Mouse (Mus musculus) midbrain, embryonic 13.5 days (tissue): ENCODE measurements at regions not wholly inside any gene's neighbourhood (a gene's known extent, or its start where the extent isn't known, plus 50 kb on each side); places are given as distances from the start of the nearest gene placed in this dataset.
A peak's percentile ranks its signal among the peaks of the same experiment; 100 is the strongest.

Source experiments
- ATAC-seq: fragments of 200-750 bp; cut with Nextera tagmentation; 2 replicates; pipeline ENCODE4 v1.8.0; 2017; ENCODE audit warnings: mild to moderate bottlenecking, moderate TSS enrichment, moderate library complexity
- H3K27ac ChIP-seq: fragments of 300-500 bp; sonication (generic); 2 replicates; pipeline ENCODE4 v1.5.1; 2015; ENCODE audit warnings: inconsistent platforms, mild to moderate bottlenecking, moderate library complexity
- H3K27me3 ChIP-seq: fragments of 300-500 bp; sonication (generic); 2 replicates; pipeline ENCODE4 v1.6.1; 2015; ENCODE audit warnings: mild to moderate bottlenecking, inconsistent platforms
- H3K36me3 ChIP-seq: fragments of 300-500 bp; sonication (generic); 2 replicates; pipeline ENCODE4 v1.6.1; 2015; ENCODE audit warnings: mild to moderate bottlenecking, inconsistent platforms
- H3K4me1 ChIP-seq: fragments of 300-500 bp; sonication (generic); replicated peaks from 2 replicates; pipeline ENCODE4 v1.6.1; 2015; ENCODE audit warnings: inconsistent platforms
- H3K4me2 ChIP-seq: fragments of 300-500 bp; sonication (generic); replicated peaks from 2 replicates; pipeline ENCODE4 v1.6.1; 2015; ENCODE audit warnings: moderate library complexity, mild to moderate bottlenecking, inconsistent platforms
- H3K4me3 ChIP-seq: fragments of 300-500 bp; sonication (generic); replicated peaks from 2 replicates; pipeline ENCODE4 v1.5.1; 2015; ENCODE audit warnings: mild to moderate bottlenecking, inconsistent platforms
- H3K9ac ChIP-seq: fragments of 300-500 bp; sonication (generic); replicated peaks from 2 replicates; pipeline ENCODE4 v1.6.1; 2015; ENCODE audit warnings: mild to moderate bottlenecking, inconsistent platforms
- H3K9me3 ChIP-seq: fragments of 300-500 bp; sonication (generic); 2 replicates; pipeline ENCODE4 v1.6.1; 2016; ENCODE audit warnings: mild to moderate bottlenecking, inconsistent platforms
- WGBS: fragments of 180-500 bp; shearing (Covaris S2); methylation state at CpG from one replicate; pipeline ENCODE4 v1.1.7; 2015; 5-methylcytosine and 5-hydroxymethylcytosine counted together

- ATAC-seq = no peak
- no peak overlapping the region for H3K9ac ChIP-seq
- H3K27ac ChIP-seq = no peak overlapping the region
- no peaks in the 10 kb centered on the region for H3K4me1 ChIP-seq
- no peaks in the 10 kb centered on the region for H3K36me3 ChIP-seq
- no peak overlapping the region for H3K4me2 ChIP-seq
- 72% methylated on average over 6 of the region's 6 CpGs for WGBS
- no peaks in the 10 kb centered on the region for H3K9me3 ChIP-seq
- no peak overlapping the region for H3K4me3 ChIP-seq
- H3K27me3 ChIP-seq = no peaks in the 10 kb centered on the region
Observed at GRCm38 (mm10) chr7:88185120-88185796, 92.6 kb upstream of the Ctsc start.

GRCm38 (mm10) chr7:88187555-88187954 is 90.3 kb upstream of the Ctsc start:
- no peak for ATAC-seq
- Histone ChIP-seq H3K36me3 (no peaks in the 10 kb centered on the region), H3K4me1 (no peaks in the 10 kb centered on the region), H3K27me3 (no peaks in the 10 kb centered on the region), H3K4me2 (no peak overlapping the region), H3K27ac (no peak overlapping the region), H3K9ac (no peak overlapping the region), H3K9me3 (no peaks in the 10 kb centered on the region), H3K4me3 (no peak overlapping the region)
- 78% methylated on average over 2 of the region's 2 CpGs for WGBS

- WGBS = 96% methylated on average over 2 of the region's 2 CpGs
- no peaks in the 10 kb centered on the region for H3K4me1 ChIP-seq
- no peaks in the 10 kb centered on the region for H3K27me3 ChIP-seq
- no peak overlapping the region for H3K4me2 ChIP-seq
- H3K4me3 ChIP-seq = no peak overlapping the region
- no peak overlapping the region for H3K9ac ChIP-seq
- H3K9me3 ChIP-seq = no peaks in the 10 kb centered on the region
- no peak overlapping the region for H3K27ac ChIP-seq
- no peaks in the 10 kb centered on the region for H3K36me3 ChIP-seq
- no peak for ATAC-seq
Observed at GRCm38 (mm10) chr7:88192771-88193170, 85.1 kb upstream of the Ctsc start.

- Histone ChIP-seq H3K4me1 (no peaks in the 10 kb centered on the region), H3K27me3 (no peaks in the 10 kb centered on the region), H3K36me3 (no peaks in the 10 kb centered on the region), H3K4me2 (no peak overlapping the region), H3K9me3 (no peaks in the 10 kb centered on the region), H3K27ac (no peak overlapping the region), H3K4me3 (no peak overlapping the region), H3K9ac (no peak overlapping the region)
- no peak for ATAC-seq
- 51% methylated on average over 4 of the region's 4 CpGs for WGBS
Observed at GRCm38 (mm10) chr7:88199043-88199442, 78.8 kb upstream of the Ctsc start.

- Histone ChIP-seq H3K36me3 (no peaks in the 10 kb centered on the region), H3K4me1 (no peaks in the 10 kb centered on the region), H3K27me3 (no peaks in the 10 kb centered on the region), H3K9ac (no peak overlapping the region), H3K9me3 (no peaks in the 10 kb centered on the region), H3K4me2 (no peak overlapping the region), H3K4me3 (no peak overlapping the region), H3K27ac (no peak overlapping the region)
- WGBS = 89% methylated on average over 5 of the region's 5 CpGs
- no peak for ATAC-seq
Observed at GRCm38 (mm10) chr7:88199929-88200538, 77.9 kb upstream of the Ctsc start.

GRCm38 (mm10) chr7:88201658-88202364 is 76.1 kb upstream of the Ctsc start:
- Histone ChIP-seq H3K4me2 (no peak overlapping the region), H3K27me3 (no peaks in the 10 kb centered on the region), H3K4me3 (no peak overlapping the region), H3K36me3 (no peaks in the 10 kb centered on the region), H3K9ac (no peak overlapping the region), H3K27ac (no peak overlapping the region), H3K4me1 (peaks cover 2% of the 10 kb centered on the region), H3K9me3 (no peaks in the 10 kb centered on the region)
- no peak for ATAC-seq
- 85% methylated on average over 3 of the region's 3 CpGs for WGBS

- Histone ChIP-seq H3K4me1 (peaks cover 10% of the 10 kb centered on the region), H3K9me3 (no peaks in the 10 kb centered on the region), H3K9ac (no peak overlapping the region), H3K27ac (no peak overlapping the region), H3K4me3 (no peak overlapping the region), H3K27me3 (no peaks in the 10 kb centered on the region), H3K4me2 (no peak overlapping the region), H3K36me3 (no peaks in the 10 kb centered on the region)
- WGBS = 38% methylated on average over 2 of the region's 2 CpGs
- 0 out of 2 replicates have a peak, but pooled peaks have one; percentile 30 for ATAC-seq
Observed at GRCm38 (mm10) chr7:88206223-88206827, 71.6 kb upstream of the Ctsc start.

- no peaks in the 10 kb centered on the region for H3K36me3 ChIP-seq
- H3K4me3 ChIP-seq = no peak overlapping the region
- H3K4me2 ChIP-seq = peak overlapping the region; percentile 21
- H3K9me3 ChIP-seq = no peaks in the 10 kb centered on the region
- no peaks in the 10 kb centered on the region for H3K27me3 ChIP-seq
- 8% methylated on average over 10 of the region's 10 CpGs for WGBS
- no peak overlapping the region for H3K9ac ChIP-seq
- peaks cover 10% of the 10 kb centered on the region for H3K4me1 ChIP-seq
- peak overlapping the region; percentile 9; the same call in 1 of the 2 replicates for H3K27ac ChIP-seq
- peak; percentile 80 for ATAC-seq
Observed at GRCm38 (mm10) chr7:88206914-88207710, 70.8 kb upstream of the Ctsc start.

GRCm38 (mm10) chr7:88214713-88215198 is 63.1 kb upstream of the Ctsc start:
- Histone ChIP-seq H3K9me3 (no peaks in the 10 kb centered on the region), H3K27ac (no peak overlapping the region), H3K4me1 (no peaks in the 10 kb centered on the region), H3K36me3 (no peaks in the 10 kb centered on the region), H3K4me3 (no peak overlapping the region), H3K4me2 (no peak overlapping the region), H3K27me3 (no peaks in the 10 kb centered on the region), H3K9ac (no peak overlapping the region)
- no peak for ATAC-seq
- 81% methylated on average over 2 of the region's 2 CpGs for whole genome bisulfite sequencing

- ATAC-seq = no peak
- Histone ChIP-seq H3K27me3 (no peaks in the 10 kb centered on the region), H3K4me3 (no peak overlapping the region), H3K27ac (no peak overlapping the region), H3K9me3 (no peaks in the 10 kb centered on the region), H3K4me2 (no peak overlapping the region), H3K36me3 (no peaks in the 10 kb centered on the region), H3K4me1 (no peaks in the 10 kb centered on the region), H3K9ac (no peak overlapping the region)
- WGBS = 92% methylated on average over 1 of the region's 1 CpGs
Observed at GRCm38 (mm10) chr7:88215425-88215824, 62.5 kb upstream of the Ctsc start.

- no peak overlapping the region for H3K27ac ChIP-seq
- H3K9me3 ChIP-seq = no peaks in the 10 kb centered on the region
- WGBS = 85% methylated on average over 2 of the region's 2 CpGs
- no peak for ATAC-seq
- no peaks in the 10 kb centered on the region for H3K27me3 ChIP-seq
- H3K4me3 ChIP-seq = no peak overlapping the region
- H3K4me2 ChIP-seq = no peak overlapping the region
- no peaks in the 10 kb centered on the region for H3K4me1 ChIP-seq
- no peak overlapping the region for H3K9ac ChIP-seq
- no peaks in the 10 kb centered on the region for H3K36me3 ChIP-seq
Observed at GRCm38 (mm10) chr7:88222141-88222540, 55.7 kb upstream of the Ctsc start.
